Mouse (Mus musculus): ENCODE results near the gene Gabra5. TPM values are rescaled to one million over a fixed set of nuclear protein-coding genes. Genes with fewer than 3 reads are reported as not detected.

Gabra5 gene
- total RNA-seq, 2 experiments from 2014 or later, result 0.15 to 0.33 TPM

DNA sequence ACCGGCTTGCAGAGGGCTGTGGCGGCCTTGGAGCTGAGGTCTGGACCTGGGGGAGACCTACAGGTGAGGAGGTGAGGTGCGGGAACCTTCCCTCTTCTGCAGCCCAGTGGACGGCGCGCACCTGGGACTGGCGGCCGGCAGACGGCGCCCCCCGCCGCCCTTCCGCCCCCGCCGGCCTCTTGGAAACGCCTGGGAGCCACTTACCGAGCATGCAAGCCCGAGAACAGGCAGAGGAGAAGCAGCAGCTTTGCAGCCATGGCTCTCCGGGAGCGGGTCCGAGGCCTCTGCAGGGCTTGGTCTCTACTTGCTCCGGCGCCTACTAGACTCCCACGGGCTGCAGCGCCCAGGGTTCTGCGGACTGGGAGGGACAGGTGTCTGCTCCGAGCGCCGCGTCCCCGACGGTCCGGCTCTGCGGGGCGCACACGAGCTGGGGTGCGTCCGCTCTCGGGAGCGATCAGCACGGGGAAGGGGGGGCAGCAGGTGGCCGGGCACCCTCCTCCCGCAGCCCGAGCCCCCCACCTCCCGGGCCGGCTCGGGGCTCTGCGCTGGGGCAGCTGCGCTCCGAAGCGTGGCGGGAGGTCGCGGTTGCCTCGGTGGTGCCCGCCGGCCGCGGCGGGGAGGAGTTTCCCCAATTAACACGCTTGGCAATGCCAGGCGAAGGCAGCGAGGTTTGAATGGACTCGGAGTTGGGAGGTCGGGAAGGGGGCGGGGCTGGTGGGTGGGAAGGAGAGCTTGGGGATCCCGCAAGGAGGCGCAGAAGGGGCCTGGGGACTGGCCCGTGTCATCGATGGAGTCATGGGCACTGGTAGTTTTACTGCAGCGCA lies 123.1 kb downstream of the Gabra5 start, which contains the start of gene Gabrg3:
Gene Gabrg3, minus strand, starts transcription at position 672 of the 824 bp plus-strand sequence.
- DNase-seq, result peak; percentile 36

DNA sequence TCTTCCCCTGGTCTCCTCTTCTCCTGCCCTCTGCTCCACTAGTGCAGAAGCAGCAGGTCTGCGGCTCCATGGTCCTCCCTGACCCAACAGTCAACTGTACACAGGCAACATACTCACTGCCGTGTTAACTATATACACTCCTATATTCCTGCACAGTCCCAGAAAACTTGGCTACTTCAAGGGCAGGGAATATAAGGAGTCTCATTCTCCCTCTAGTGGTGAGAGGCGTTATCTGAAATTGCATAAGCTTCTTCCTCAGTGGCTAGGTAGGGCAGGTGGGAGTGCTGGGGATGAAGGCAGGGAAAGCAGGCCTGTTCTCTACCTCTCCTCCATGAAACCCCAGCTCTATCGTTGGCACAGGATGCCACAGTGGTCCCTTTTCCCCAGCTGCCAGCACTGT lies 125.7 kb downstream of the Gabra5 start:
- peak; percentile 30 for DNase-seq

DNA sequence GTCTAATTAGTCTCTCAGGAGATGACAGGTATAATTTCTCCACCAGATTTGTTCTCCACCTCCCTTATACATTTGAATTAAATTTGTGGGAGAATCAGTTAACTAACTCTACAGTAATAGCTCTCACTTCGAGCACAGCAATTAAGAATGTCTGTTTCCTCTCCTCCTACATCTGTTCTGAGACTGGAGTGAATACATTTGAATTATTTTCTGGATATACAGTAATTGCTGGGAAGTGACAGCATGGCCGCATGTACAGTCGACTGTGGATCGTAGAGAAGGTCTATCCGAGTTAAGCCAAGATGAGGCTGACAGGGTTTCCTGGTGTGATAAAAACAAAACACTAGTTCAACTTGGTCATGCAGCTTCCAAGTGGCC lies 143.9 kb downstream of the Gabra5 start:
- no peak for DNase-seq

DNA sequence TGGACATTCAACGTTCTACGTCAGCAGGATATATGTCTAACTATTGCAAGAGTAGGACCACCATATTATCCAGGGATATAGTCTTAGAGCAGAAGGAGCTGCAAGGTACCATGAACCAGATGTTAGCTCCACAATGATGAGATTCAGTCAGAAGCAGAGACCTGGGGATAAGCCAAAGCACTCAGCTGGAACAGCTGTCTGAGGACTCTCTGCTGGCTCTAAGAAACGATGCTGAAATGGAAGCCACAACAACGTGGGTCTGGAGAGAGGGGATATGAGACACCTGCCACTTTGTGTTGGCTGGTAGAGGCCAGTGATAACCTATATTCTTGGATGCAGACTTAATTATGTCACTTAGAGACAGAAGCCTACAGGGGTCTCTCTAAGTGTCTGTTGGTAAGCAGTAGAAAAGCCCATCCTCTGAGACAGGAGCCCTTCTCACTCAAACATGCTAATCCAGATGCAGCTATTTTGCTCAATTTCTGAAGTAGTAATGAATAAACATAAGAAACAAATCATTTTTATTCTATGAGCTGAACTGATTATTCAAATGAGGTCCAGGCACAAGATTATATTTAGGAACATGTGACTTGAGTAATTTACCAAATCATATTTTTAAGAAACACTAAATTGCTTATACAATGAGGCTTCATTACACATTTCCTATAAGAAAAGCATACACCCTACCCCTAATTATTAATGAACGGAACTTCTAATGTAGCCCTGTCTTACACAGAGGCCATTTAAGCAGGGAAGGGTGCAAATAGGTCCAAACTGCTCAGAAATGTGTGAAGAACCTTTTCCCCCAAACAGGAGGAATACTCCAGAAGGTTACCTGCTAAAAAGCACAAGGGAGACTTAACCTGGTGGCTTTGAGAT lies 144.5 kb downstream of the Gabra5 start:
- DNase-seq, result no peak

DNA sequence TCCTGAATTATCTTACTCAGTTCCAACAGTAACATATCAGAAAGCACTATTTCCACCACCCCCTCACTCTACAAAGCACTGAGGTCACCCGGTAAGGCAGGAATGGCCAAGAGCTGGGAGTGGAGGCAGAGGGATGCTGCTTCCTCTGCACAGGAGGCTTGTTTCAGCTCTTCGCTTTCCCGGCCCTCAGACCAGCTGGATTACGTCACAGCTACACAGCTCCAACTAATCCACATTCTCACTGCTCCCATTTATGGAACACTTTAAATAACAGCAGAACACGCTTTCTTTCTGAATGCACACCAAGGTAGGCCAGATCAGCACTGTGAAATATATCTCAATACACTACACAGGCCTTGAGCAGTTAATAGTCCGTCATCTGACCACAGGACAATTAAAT lies 146.0 kb downstream of the Gabra5 start:
- DNase-seq, result no peak

DNA sequence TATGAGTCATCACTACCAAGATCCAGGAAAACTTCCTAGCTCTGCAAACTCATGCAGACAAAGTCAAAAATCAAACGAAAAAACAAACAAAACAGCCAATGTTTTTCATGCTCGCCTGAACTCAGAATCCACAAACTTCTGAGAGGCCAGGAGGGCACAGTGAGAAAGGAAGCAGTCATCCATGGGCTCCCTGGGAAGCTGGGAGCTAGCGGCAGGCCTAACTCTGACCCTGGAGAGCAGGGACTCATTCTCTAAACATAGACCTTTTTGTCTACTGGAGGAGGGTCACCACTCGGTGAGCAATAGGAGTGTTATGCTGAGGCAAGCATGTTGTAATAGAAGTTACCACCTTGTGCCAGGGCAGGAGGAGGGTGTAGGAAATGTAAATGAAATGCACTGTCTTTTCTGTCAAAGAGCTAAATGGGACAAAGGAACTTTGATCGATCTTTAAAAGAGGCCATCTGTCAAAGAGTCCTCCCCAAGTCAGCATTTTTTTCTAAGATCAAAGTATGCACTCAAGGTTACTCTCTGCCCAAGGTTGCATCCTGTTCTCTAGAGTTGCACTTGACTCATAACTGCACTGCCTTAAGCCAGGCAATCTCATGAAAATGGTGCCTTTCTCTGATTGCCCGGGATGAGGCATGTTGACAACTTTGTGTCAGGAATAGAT lies 151.9 kb downstream of the Gabra5 start:
- DNase-seq, result peak; percentile 44

Other genes starting within 250 kb of the Gabra5 start
- gene Gabrg3, start 122.9 kb downstream of the Gabra5 start, total RNA-seq (2021), result 1 to 10 TPM; 1.5 to 2.0 TPM
- gene Gabrb3, start 90.4 kb downstream of the Gabra5 start, total RNA-seq (2021), result 1 to 10 TPM; 6.0 to 8.3 TPM